Mouse (Mus musculus) forebrain, embryonic 13.5 days (tissue): ENCODE results near the gene Fat1. TPM values are rescaled to one million over a fixed set of nuclear protein-coding genes. Genes with fewer than 3 reads are reported as not detected.

Source experiments
- polyA plus RNA-seq: library from polyadenylated mRNA; unstranded; fragments of >200 nt; fragmentation: Nextera tagmentation; extraction: Ambion mirVana; gene quantifications from 2 replicates; pipeline ENCODE4 v1.2.1, GENCODE M21; 2015

Fat1 gene
- polyA plus RNA-seq, 1 experiment from 2014 or later = 10.0 TPM

Other genes with a start within 250 kb of the Fat1 start
- gene Mtnr1a, start 133.7 kb downstream of the Fat1 start, polyA plus RNA-seq = 0.17 and 0.18 TPM in 2 replicates